Mouse (Mus musculus) neutrophil, adult 5-6 weeks (primary cell): ENCODE results near the gene 2610318N02Rik. TPM values are rescaled to one million over a fixed set of nuclear protein-coding genes. Genes with fewer than 3 reads are reported as not detected.

ENCODE experiments used
- total RNA-seq: library from RNA; stranded (forward); fragments of 200-1000 nt; gene quantifications from 2 replicates; pipeline ENCODE4 v1.2.3, GENCODE M21; 2017

The 2610318N02Rik gene
- total RNA-seq, 1 experiment from 2014 or later: not detected

Other genes starting within 250 kb of the 2610318N02Rik start
- gene Ppm1f, start 228.7 kb downstream of the 2610318N02Rik start, total RNA-seq: 9.3 and 12.5 TPM in 2 replicates
- gene Mapk1, start 141.8 kb downstream of the 2610318N02Rik start, total RNA-seq: 130 and 147 TPM in 2 replicates
- 1.3 and 2.8 TPM in 2 replicates for gene Ypel1, start 55.5 kb downstream of the 2610318N02Rik start, total RNA-seq
- gene Ppil2, start 13.9 kb downstream of the 2610318N02Rik start, total RNA-seq: 126 and 148 TPM in 2 replicates
- 6.8 and 11.8 TPM in 2 replicates for gene Sdf2l1, start 7.2 kb upstream of the 2610318N02Rik start, total RNA-seq
- gene Ydjc, start 19.5 kb upstream of the 2610318N02Rik start, total RNA-seq: 1.9 and 2.9 TPM in 2 replicates
- gene Ccdc116, start 22.1 kb upstream of the 2610318N02Rik start, total RNA-seq: 0.37 and 0.58 TPM in 2 replicates
- gene Ube2l3, start 77.5 kb upstream of the 2610318N02Rik start, total RNA-seq: 45.5 and 49.6 TPM in 2 replicates
- gene Rimbp3, start 83.4 kb upstream of the 2610318N02Rik start, total RNA-seq: 0.12 TPM in 1 of 2 replicates, not detected in the other
- 1.2 and 1.7 TPM in 2 replicates for gene Hic2, start 108.4 kb upstream of the 2610318N02Rik start, total RNA-seq
- 11.0 and 13.0 TPM in 2 replicates for gene Tmem191c, start 150.9 kb upstream of the 2610318N02Rik start, total RNA-seq
- 0.35 TPM in 1 of 2 replicates, not detected in the other for gene Serpind1, start 206.2 kb upstream of the 2610318N02Rik start, total RNA-seq